Mouse (Mus musculus) cerebellum, adult 2 months (tissue): ENCODE data around the gene Ube2n.

ENCODE experiments used
- CTCF ChIP-seq: fragments of 200-500 bp; IDR thresholded peaks from 2 replicates; pipeline ENCODE4 v1.5.1; 2011; ENCODE audit warnings: low read depth, mild to moderate bottlenecking, control low read depth, low read length, moderate library complexity, borderline replicate concordance; ENCODE audit not compliant: insufficient read depth
- POLR2A ChIP-seq: fragments of 200-500 bp; IDR thresholded peaks from 2 replicates; pipeline ENCODE4 v1.6.1; 2011; ENCODE audit warnings: low read length, control low read depth, borderline replicate concordance; ENCODE audit not compliant: insufficient read depth

GRCm38 (mm10) chr10:95543377-95543776 lies 28.4 kb downstream of the Ube2n start:
- no peak for TF ChIP-seq CTCF
- TF ChIP-seq POLR2A: no peak
